Mouse (Mus musculus) heart, adult 2 months (tissue): Measurements from ENCODE around the gene Upk3a. TPM values are rescaled to one million over a fixed set of nuclear protein-coding genes. Genes with fewer than 3 reads are reported as not detected.

Experiments used
- DNase-seq, 2 experiments: peaks; one replicate each; pipeline ENCODE4 v3.0.0; 2021
- H3K27ac ChIP-seq: fragments of 200-600 bp; 2 replicates; pipeline ENCODE4 v1.8.1; 2022
- H3K27me3 ChIP-seq: fragments of 200-500 bp; 2 replicates; pipeline ENCODE4 v1.6.1; 2012; ENCODE audit warnings: mild to moderate bottlenecking, low read length, inconsistent platforms, mixed read lengths; ENCODE audit not compliant: control insufficient read depth, insufficient read depth
- H3K36me3 ChIP-seq: fragments of 200-500 bp; 2 replicates; pipeline ENCODE4 v1.6.1; 2012; ENCODE audit warnings: low read length, inconsistent platforms; ENCODE audit not compliant: control insufficient read depth, insufficient read depth
- H3K4me1 ChIP-seq: fragments of 200-500 bp; 2 replicates; pipeline ENCODE4 v1.6.1; 2011; ENCODE audit warnings: low read length; ENCODE audit not compliant: control insufficient read depth, insufficient read depth
- H3K4me3 ChIP-seq: fragments of 200-600 bp; 2 replicates; pipeline ENCODE4 v1.8.1; 2022
- H3K79me2 ChIP-seq: fragments of 200-500 bp; replicated peaks from 2 replicates; pipeline ENCODE4 v1.6.1; 2012; ENCODE audit warnings: mild to moderate bottlenecking, inconsistent platforms, low read length, moderate library complexity, mixed read lengths; ENCODE audit not compliant: control insufficient read depth, insufficient read depth
- H3K9ac ChIP-seq: fragments of 200-500 bp; 2 replicates; pipeline ENCODE4 v1.6.1; 2012; ENCODE audit warnings: low read depth, mild to moderate bottlenecking, control low read depth, inconsistent platforms, low read length, mixed read lengths
- CTCF ChIP-seq: fragments of 200-600 bp; IDR thresholded peaks from 2 replicates; pipeline ENCODE4 v1.8.1; 2022; ENCODE audit warnings: antibody characterized with exemption, mild to moderate bottlenecking, moderate library complexity
- EP300 ChIP-seq: fragments of 200-500 bp; IDR thresholded peaks from 2 replicates; pipeline ENCODE4 v1.6.1; 2011; ENCODE audit warnings: low read depth, low read length, control low read depth; ENCODE audit not compliant: insufficient read depth
- POLR2A ChIP-seq: fragments of 200-500 bp; IDR thresholded peaks from 2 replicates; pipeline ENCODE4 v1.6.1; 2011; ENCODE audit warnings: mild to moderate bottlenecking, low read depth, low read length, control low read depth; ENCODE audit not compliant: insufficient read depth
- WGBS: fragments of 180-500 bp; shearing (Covaris S2); methylation state at CpG from one replicate; pipeline ENCODE4 v1.1.7; 2018; 5-methylcytosine and 5-hydroxymethylcytosine counted together
- intact Hi-C: fragments of 180-260 bp; cut with DNase I; formaldehyde crosslinking; loops from one replicate; pipeline ENCODE4 v1.15.1; 2025
- polyA plus RNA-seq: library from polyadenylated mRNA; depleted of rRNA; stranded (reverse); fragments of >200 nt; gene quantifications from 2 replicates; pipeline ENCODE4 v1.2.3, GENCODE M21; 2012
- total RNA-seq, 2 experiments: library from RNA; stranded (reverse); gene quantifications; 2 replicates each; pipeline ENCODE4 v1.2.3; 2021

Gene Upk3a
- total and polyA plus RNA-seq, 3 experiments = 0.39 TPM; not detected in 2

DNA sequence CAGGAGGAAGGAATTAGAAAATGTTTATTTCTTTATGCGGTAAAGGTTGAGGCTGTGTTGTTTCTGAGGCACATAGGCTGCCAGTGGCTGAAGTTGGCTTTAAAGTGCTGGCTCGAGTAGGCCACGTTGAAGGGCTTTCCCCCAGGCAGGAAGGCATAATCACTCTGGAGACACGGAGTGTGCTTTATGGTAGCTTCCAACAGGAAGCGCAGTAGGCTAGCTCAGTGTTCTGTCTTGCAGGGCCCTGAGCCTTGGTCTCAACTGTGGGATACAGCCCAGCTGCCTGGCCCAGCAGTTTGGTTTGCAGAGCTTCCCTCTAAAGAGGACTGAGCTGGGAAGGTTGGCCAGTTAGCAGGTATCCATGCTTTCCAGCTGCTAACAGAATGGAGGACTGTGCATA lies 26.2 kb downstream of the Upk3a start:
- Histone ChIP-seq H3K27ac (peak overlapping the region; percentile 65), H3K4me1 (peaks cover 17% of the 10 kb centered on the region), H3K79me2 (no peaks in the 10 kb centered on the region), H3K36me3 (no peaks in the 10 kb centered on the region), H3K4me3 (no peak overlapping the region), H3K27me3 (no peaks in the 10 kb centered on the region), H3K9ac (no peak overlapping the region)
- no peak for TF ChIP-seq EP300
- no peak for TF ChIP-seq CTCF
- no peak for TF ChIP-seq POLR2A
- 48% methylated on average over 5 of the region's 5 CpGs for WGBS
- intact Hi-C loops = loop anchor here (2.0 kb wide), 1 partner anchor 40 kb away; no protein-coding TSS in a partner anchor
- no peak for DNase-seq

DNA sequence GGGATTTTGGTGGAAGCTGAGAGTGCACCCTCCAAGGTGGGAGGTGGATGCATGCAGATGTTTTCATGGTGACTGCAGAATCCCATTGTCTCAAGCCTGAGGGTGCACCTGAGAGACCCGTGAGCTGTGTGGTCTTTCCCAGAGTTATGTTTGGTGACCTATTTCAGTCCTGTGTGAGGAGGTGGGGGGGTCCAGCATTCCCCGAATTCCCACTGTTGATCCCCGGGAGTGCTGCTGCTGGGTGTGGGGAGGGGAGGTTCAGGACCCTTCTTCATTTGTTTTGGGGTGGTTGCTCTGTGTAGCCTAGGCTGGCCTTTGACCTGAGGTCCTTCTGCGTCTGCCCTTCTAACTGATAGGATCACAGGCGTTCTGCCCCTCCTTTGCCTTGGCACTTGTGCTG lies 26.8 kb downstream of the Upk3a start:
- Histone ChIP-seq H3K27ac (no peak overlapping the region), H3K27me3 (no peaks in the 10 kb centered on the region), H3K4me1 (peaks cover 17% of the 10 kb centered on the region), H3K36me3 (no peaks in the 10 kb centered on the region), H3K79me2 (no peaks in the 10 kb centered on the region), H3K4me3 (no peak overlapping the region), H3K9ac (no peak overlapping the region)
- 90% methylated on average over 5 of the region's 5 CpGs for whole genome bisulfite sequencing
- intact Hi-C loops = loop anchor here (2.0 kb wide), 1 partner anchor 41 kb away; no protein-coding TSS in a partner anchor
- DNase-seq = no peak
- TF ChIP-seq EP300 = no peak
- TF ChIP-seq CTCF = no peak
- TF ChIP-seq POLR2A = no peak

DNA sequence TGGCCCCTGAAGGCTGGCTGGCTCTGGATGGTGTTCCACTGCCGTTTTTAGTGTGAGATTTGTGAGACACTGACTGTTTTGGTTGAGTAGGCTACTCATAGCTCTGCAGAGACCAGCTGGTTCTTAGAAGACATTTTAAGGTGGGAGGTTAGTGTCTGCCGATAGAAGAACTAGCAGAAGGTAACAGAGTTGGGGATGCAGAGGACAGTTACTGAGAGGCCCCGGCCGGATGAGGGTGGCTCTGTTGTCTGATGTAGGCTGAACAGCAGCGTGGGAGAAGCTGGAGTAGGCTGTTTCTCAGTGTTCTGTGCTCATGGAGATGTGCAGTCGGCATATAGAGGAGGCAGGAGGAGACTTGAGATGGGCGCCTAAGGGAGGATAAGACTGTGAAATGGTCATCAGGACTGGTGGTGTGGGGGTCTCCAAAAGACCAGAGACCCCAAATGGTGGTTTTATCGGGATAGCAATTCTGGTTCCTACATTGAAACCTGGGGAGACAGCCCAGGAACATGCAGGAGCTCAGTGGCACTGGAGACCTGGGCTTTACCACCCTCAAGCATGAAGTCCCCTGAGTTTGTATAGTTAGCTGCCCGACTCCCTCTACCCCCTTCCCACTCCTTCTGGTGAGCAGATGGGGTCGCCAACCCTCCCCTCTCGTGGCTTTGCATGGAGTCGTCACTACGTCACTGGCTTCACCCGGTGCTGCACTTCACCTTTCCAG lies 29.4 kb downstream of the Upk3a start:
- Histone ChIP-seq H3K27me3 (no peaks in the 10 kb centered on the region), H3K4me1 (peaks cover 13% of the 10 kb centered on the region), H3K9ac (no peak overlapping the region), H3K4me3 (no peak overlapping the region), H3K36me3 (no peaks in the 10 kb centered on the region), H3K27ac (no peak overlapping the region), H3K79me2 (no peaks in the 10 kb centered on the region)
- TF ChIP-seq POLR2A (no peak), CTCF (no peak), EP300 (no peak)
- DNase-seq = no peak
- intact Hi-C loops = no loop called here
- WGBS = 89% methylated on average over 14 of the region's 14 CpGs

DNA sequence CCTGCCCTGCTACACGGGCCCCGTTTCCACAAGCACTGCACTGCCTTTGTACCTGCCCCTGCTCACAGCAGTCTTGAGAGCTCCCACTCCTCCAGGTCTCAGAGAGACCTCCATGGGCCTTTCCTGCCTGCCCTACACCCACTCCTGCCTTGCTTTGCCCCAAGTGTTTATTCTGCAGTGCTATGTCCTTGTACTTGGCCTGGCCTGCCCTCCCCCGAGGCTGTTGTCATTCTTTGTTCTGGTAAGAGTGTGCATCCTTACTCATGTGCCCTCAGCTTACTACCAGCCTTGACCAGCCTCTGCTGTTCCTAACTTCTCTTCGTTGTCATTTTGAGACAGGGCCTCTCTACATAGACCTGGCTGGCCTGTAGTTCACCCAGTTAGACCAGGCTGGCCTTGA lies 30.9 kb downstream of the Upk3a start:
- WGBS = 82% methylated on average over 4 of the region's 4 CpGs
- DNase-seq = no peak
- Histone ChIP-seq H3K36me3 (no peaks in the 10 kb centered on the region), H3K79me2 (no peaks in the 10 kb centered on the region), H3K9ac (no peak overlapping the region), H3K27ac (no peak overlapping the region), H3K27me3 (no peaks in the 10 kb centered on the region), H3K4me3 (no peak overlapping the region), H3K4me1 (peaks cover 5% of the 10 kb centered on the region; the same call in 1 of the 2 replicates)
- intact Hi-C loops = no loop called here
- TF ChIP-seq POLR2A (no peak), EP300 (no peak), CTCF (no peak)

DNA sequence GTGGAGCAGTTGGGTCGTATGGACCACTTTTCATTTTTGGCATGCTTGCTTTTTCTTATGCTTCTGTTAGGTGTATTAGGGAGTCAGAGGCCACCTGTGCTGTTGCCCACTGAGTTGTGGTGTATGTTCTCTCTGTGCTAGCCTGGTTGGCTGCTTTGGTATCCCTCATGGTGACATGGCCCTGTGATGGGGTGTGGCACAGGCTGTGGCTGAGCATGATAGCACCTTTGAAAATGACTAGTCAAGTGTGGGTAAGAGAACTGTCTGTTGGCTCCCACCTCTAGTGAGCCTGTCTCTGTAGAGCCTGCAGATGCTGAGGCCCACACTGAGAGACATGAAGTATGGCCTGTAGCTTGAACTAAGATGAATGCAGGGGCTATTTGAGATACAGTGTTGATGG lies 32.8 kb downstream of the Upk3a start:
- Histone ChIP-seq H3K4me1 (no peaks in the 10 kb centered on the region), H3K27me3 (no peaks in the 10 kb centered on the region), H3K27ac (no peak overlapping the region), H3K36me3 (no peaks in the 10 kb centered on the region), H3K79me2 (no peaks in the 10 kb centered on the region), H3K4me3 (no peak overlapping the region), H3K9ac (no peak overlapping the region)
- intact Hi-C loops = no loop called here
- TF ChIP-seq CTCF (no peak), POLR2A (no peak), EP300 (no peak)
- DNase-seq = no peak
- WGBS = 92% methylated on average over 1 of the region's 1 CpGs

DNA sequence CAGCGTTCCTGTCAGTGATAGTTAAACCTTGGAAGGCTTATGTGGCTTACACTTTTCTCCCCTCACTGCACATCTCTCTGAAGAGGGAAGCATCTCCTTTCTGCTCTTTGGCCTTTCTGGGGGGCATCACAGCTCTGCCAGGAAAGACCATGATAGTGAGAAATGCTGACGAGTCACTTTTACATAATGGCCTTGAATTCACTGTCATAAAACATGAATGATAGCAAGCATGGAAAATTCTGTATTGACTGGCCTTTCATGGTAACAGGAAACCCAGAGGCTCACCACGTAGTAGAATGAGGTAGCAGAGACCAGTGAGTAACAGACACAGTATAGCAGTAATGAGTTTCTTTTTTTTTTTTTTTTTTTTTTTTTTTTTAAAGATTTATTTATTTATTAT lies 37.2 kb downstream of the Upk3a start:
- Histone ChIP-seq H3K36me3 (no peaks in the 10 kb centered on the region), H3K27ac (no peak overlapping the region), H3K4me3 (no peak overlapping the region), H3K79me2 (no peaks in the 10 kb centered on the region), H3K9ac (no peak overlapping the region), H3K4me1 (no peaks in the 10 kb centered on the region), H3K27me3 (no peaks in the 10 kb centered on the region)
- intact Hi-C loops = no loop called here
- DNase-seq = no peak
- TF ChIP-seq CTCF (no peak), EP300 (no peak), POLR2A (no peak)
- WGBS = 92% methylated on average over 3 of the region's 3 CpGs
